Mouse (Mus musculus) lung, embryonic 14.5 days (tissue): ENCODE measurements around the gene Plxna4. TPM values are rescaled to one million over a fixed set of nuclear protein-coding genes. Genes with fewer than 3 reads are reported as not detected.

Experiments
- ATAC-seq: fragments of 200-750 bp; cut with Nextera tagmentation; 2 replicates; pipeline ENCODE4 v1.8.0; 2017; ENCODE audit warnings: mild to moderate bottlenecking, moderate TSS enrichment, moderate library complexity; ENCODE audit not compliant: insufficient read depth
- DNase-seq: peaks from one replicate; pipeline ENCODE4 v3.0.0-alpha.2; 2015
- H3K27ac ChIP-seq: fragments of 300-500 bp; sonication (generic); 2 replicates; pipeline ENCODE4 v1.5.1; 2014; ENCODE audit warnings: low read depth, mild to moderate bottlenecking, moderate library complexity
- H3K27me3 ChIP-seq: fragments of 300-500 bp; sonication (generic); 2 replicates; pipeline ENCODE4 v1.6.1; 2014; ENCODE audit warnings: low read length, control low read depth; ENCODE audit not compliant: insufficient read depth
- H3K36me3 ChIP-seq: fragments of 300-500 bp; sonication (generic); 2 replicates; pipeline ENCODE4 v1.6.1; 2014; ENCODE audit warnings: control low read depth; ENCODE audit not compliant: insufficient read depth
- H3K4me1 ChIP-seq: fragments of 300-500 bp; sonication (generic); 2 replicates; pipeline ENCODE4 v1.6.1; 2014; ENCODE audit warnings: antibody characterized with exemption, control low read depth; ENCODE audit not compliant: insufficient read depth
- H3K4me2 ChIP-seq: fragments of 300-500 bp; sonication (generic); 2 replicates; pipeline ENCODE4 v1.6.1; 2014; ENCODE audit warnings: mild to moderate bottlenecking
- H3K4me3 ChIP-seq: fragments of 300-500 bp; sonication (generic); 2 replicates; pipeline ENCODE4 v1.5.1; 2014; ENCODE audit warnings: low read depth, low read length
- H3K9ac ChIP-seq: fragments of 300-500 bp; sonication (generic); 2 replicates; pipeline ENCODE4 v1.6.1; 2014
- H3K9me3 ChIP-seq: fragments of 300-500 bp; sonication (generic); 2 replicates; pipeline ENCODE4 v1.6.1; 2016; ENCODE audit warnings: low read depth, low read length, control low read depth
- CTCF ChIP-seq: IDR thresholded peaks from 2 replicates; pipeline ENCODE4 v1.5.1; 2016; ENCODE audit warnings: antibody characterized with exemption, low read depth
- WGBS: fragments of 180-500 bp; shearing (Covaris S2); extraction: QIAGEN DNeasy Blood & Tissue Kit; methylation state at CpG from one replicate; pipeline ENCODE4 v1.1.7; 2014; 5-methylcytosine and 5-hydroxymethylcytosine counted together
- polyA plus RNA-seq: library from polyadenylated mRNA; unstranded; fragments of >200 nt; fragmentation: Nextera tagmentation; extraction: Ambion mirVana; gene quantifications from 2 replicates; pipeline ENCODE4 v1.2.1, GENCODE M21; 2014

Gene Plxna4
- polyA plus RNA-seq, 1 experiment from 2014 or later = 2.4 TPM

- 0 out of 2 replicates have a peak, but pooled peaks cover 5% of the 10 kb centered on the region for H3K4me1 ChIP-seq
- WGBS = 79% methylated on average over 5 of the region's 5 CpGs
- no peak overlapping the region for H3K27ac ChIP-seq
- no peak for ATAC-seq
- no peaks in the 10 kb centered on the region for H3K27me3 ChIP-seq
- no peak overlapping the region for H3K4me3 ChIP-seq
- no peaks in the 10 kb centered on the region for H3K36me3 ChIP-seq
- no peak overlapping the region for H3K9ac ChIP-seq
- no peak overlapping the region for H3K4me2 ChIP-seq
- no peak for DNase-seq
- H3K9me3 ChIP-seq = no peaks in the 10 kb centered on the region
- no peak for TF ChIP-seq CTCF
These were observed 89.9 kb downstream of the Plxna4 start for GRCm38 (mm10) chr6:32498106-32498505.

GRCm38 (mm10) chr6:32496109-32496508, 91.9 kb downstream of the Plxna4 start:
- no peaks in the 10 kb centered on the region for H3K9me3 ChIP-seq
- ATAC-seq (no peak), DNase-seq (no peak)
- H3K36me3 ChIP-seq = no peaks in the 10 kb centered on the region
- no peak for TF ChIP-seq CTCF
- H3K4me3 ChIP-seq = no peak overlapping the region
- WGBS = 74% methylated on average over 4 of the region's 4 CpGs
- H3K4me1 ChIP-seq = 0 out of 2 replicates have a peak, but pooled peaks cover 5% of the 10 kb centered on the region
- H3K4me2 ChIP-seq = no peak overlapping the region
- no peaks in the 10 kb centered on the region for H3K27me3 ChIP-seq
- no peak overlapping the region for H3K9ac ChIP-seq
- no peak overlapping the region for H3K27ac ChIP-seq

GRCm38 (mm10) chr6:32495532-32495931, 92.5 kb downstream of the Plxna4 start:
- Histone ChIP-seq H3K9me3 (no peaks in the 10 kb centered on the region), H3K36me3 (no peaks in the 10 kb centered on the region), H3K4me2 (no peak overlapping the region), H3K27ac (no peak overlapping the region), H3K4me3 (no peak overlapping the region), H3K27me3 (no peaks in the 10 kb centered on the region), H3K9ac (no peak overlapping the region), H3K4me1 (0 out of 2 replicates have a peak, but pooled peaks cover 5% of the 10 kb centered on the region)
- DNase-seq (no peak), ATAC-seq (no peak)
- no peak for TF ChIP-seq CTCF
- WGBS = 85% methylated on average over 2 of the region's 2 CpGs

- H3K36me3 ChIP-seq = no peaks in the 10 kb centered on the region
- H3K4me1 ChIP-seq = 0 out of 2 replicates have a peak, but pooled peaks cover 5% of the 10 kb centered on the region
- H3K4me3 ChIP-seq = no peak overlapping the region
- no peak overlapping the region for H3K27ac ChIP-seq
- peak; percentile 54 for DNase-seq
- no peaks in the 10 kb centered on the region for H3K27me3 ChIP-seq
- peak; percentile 49 for ATAC-seq
- H3K4me2 ChIP-seq = no peak overlapping the region
- no peak for TF ChIP-seq CTCF
- no peaks in the 10 kb centered on the region for H3K9me3 ChIP-seq
- no peak overlapping the region for H3K9ac ChIP-seq
- 10% methylated on average over 5 of the region's 5 CpGs for WGBS
These were observed 94.4 kb downstream of the Plxna4 start for GRCm38 (mm10) chr6:32493557-32493956.

- H3K36me3 ChIP-seq = no peaks in the 10 kb centered on the region
- H3K27me3 ChIP-seq = no peaks in the 10 kb centered on the region
- no peak for TF ChIP-seq CTCF
- 61% methylated on average over 3 of the region's 3 CpGs for WGBS
- H3K9ac ChIP-seq = no peak overlapping the region
- H3K4me3 ChIP-seq = no peak overlapping the region
- no peak overlapping the region for H3K27ac ChIP-seq
- H3K4me1 ChIP-seq = no peaks in the 10 kb centered on the region
- H3K4me2 ChIP-seq = no peak overlapping the region
- DNase-seq = no peak
- no peaks in the 10 kb centered on the region for H3K9me3 ChIP-seq
- no peak for ATAC-seq
These were observed 100.9 kb downstream of the Plxna4 start for GRCm38 (mm10) chr6:32487121-32487520.

- ATAC-seq (no peak), DNase-seq (no peak)
- no peak overlapping the region for H3K4me2 ChIP-seq
- no peaks in the 10 kb centered on the region for H3K36me3 ChIP-seq
- no peak overlapping the region for H3K4me3 ChIP-seq
- WGBS = 41% methylated on average over 4 of the region's 4 CpGs
- no peak overlapping the region for H3K27ac ChIP-seq
- H3K27me3 ChIP-seq = no peaks in the 10 kb centered on the region
- TF ChIP-seq CTCF = no peak
- H3K4me1 ChIP-seq = peaks cover 12% of the 10 kb centered on the region
- H3K9ac ChIP-seq = no peak overlapping the region
- no peaks in the 10 kb centered on the region for H3K9me3 ChIP-seq
These were observed 105.5 kb downstream of the Plxna4 start for GRCm38 (mm10) chr6:32482469-32482868.

GRCm38 (mm10) chr6:32480741-32481140, 107.3 kb downstream of the Plxna4 start:
- DNase-seq = no peak

GRCm38 (mm10) chr6:32479765-32480164, 108.2 kb downstream of the Plxna4 start:
- Histone ChIP-seq H3K36me3 (no peaks in the 10 kb centered on the region), H3K4me3 (no peak overlapping the region), H3K27ac (peak overlapping the region; percentile 44; the same call in 1 of the 2 replicates), H3K4me1 (peaks cover 12% of the 10 kb centered on the region), H3K4me2 (no peak overlapping the region), H3K9me3 (no peaks in the 10 kb centered on the region), H3K9ac (no peak overlapping the region), H3K27me3 (no peaks in the 10 kb centered on the region)
- 80% methylated on average over 2 of the region's 2 CpGs for WGBS
- no peak for DNase-seq
- TF ChIP-seq CTCF = no peak
- ATAC-seq = no peak

More at GRCm38 (mm10) chr6:32480741-32481140, 107.3 kb downstream of the Plxna4 start:
- Histone ChIP-seq H3K9me3 (no peaks in the 10 kb centered on the region), H3K36me3 (no peaks in the 10 kb centered on the region), H3K27ac (no peak overlapping the region), H3K4me1 (peaks cover 12% of the 10 kb centered on the region), H3K4me3 (no peak overlapping the region), H3K4me2 (no peak overlapping the region), H3K27me3 (no peaks in the 10 kb centered on the region), H3K9ac (no peak overlapping the region)
- WGBS = 76% methylated on average over 1 of the region's 1 CpGs
- peak; percentile 29; the same call in 1 of the 2 replicates for ATAC-seq
- TF ChIP-seq CTCF = no peak
